Mouse (Mus musculus) embryonic facial prominence, embryonic 11.5 days (tissue): ENCODE measurements around the gene Alkbh3. TPM values are rescaled to one million over a fixed set of nuclear protein-coding genes. Genes with fewer than 3 reads are reported as not detected.

ENCODE experiments used
- ATAC-seq: fragments of 200-750 bp; cut with Nextera tagmentation; replicated peaks from 2 replicates; pipeline ENCODE4 v1.8.0; 2017; ENCODE audit warnings: low read depth; ENCODE audit not compliant: insufficient number of reproducible peaks, low FRiP score, low TSS enrichment
- DNase-seq: peaks from one replicate; pipeline ENCODE4 v3.0.0-alpha.2; 2015; ENCODE audit warnings: low spot score
- H3K27ac ChIP-seq: fragments of 300-500 bp; sonication (generic); replicated peaks from 2 replicates; pipeline ENCODE4 v1.5.1; 2014; ENCODE audit warnings: mild to moderate bottlenecking, low read depth, low read length, control low read depth
- H3K27me3 ChIP-seq: fragments of 300-500 bp; sonication (generic); 2 replicates; pipeline ENCODE4 v1.6.1; 2014; ENCODE audit warnings: mild to moderate bottlenecking, low read length, moderate library complexity, mixed read lengths; ENCODE audit not compliant: control insufficient read depth, insufficient read depth
- H3K36me3 ChIP-seq: fragments of 300-500 bp; sonication (generic); replicated peaks from 2 replicates; pipeline ENCODE4 v1.6.1; 2014; ENCODE audit warnings: low read depth, mild to moderate bottlenecking, low read length, moderate library complexity, mixed read lengths; ENCODE audit not compliant: control insufficient read depth, insufficient read depth
- H3K4me1 ChIP-seq: fragments of 300-500 bp; sonication (generic); 2 replicates; pipeline ENCODE4 v1.6.1; 2014; ENCODE audit warnings: low read length, mixed read lengths; ENCODE audit not compliant: control insufficient read depth, insufficient read depth
- H3K4me2 ChIP-seq: fragments of 300-500 bp; sonication (generic); 2 replicates; pipeline ENCODE4 v1.6.1; 2014; ENCODE audit warnings: low read depth, mild to moderate bottlenecking, control low read depth, low read length, moderate library complexity
- H3K4me3 ChIP-seq: fragments of 300-500 bp; sonication (generic); 2 replicates; pipeline ENCODE4 v1.5.1; 2014; ENCODE audit warnings: low read depth, low read length, control low read depth
- H3K9ac ChIP-seq: fragments of 300-500 bp; sonication (generic); replicated peaks from 2 replicates; pipeline ENCODE4 v1.6.1; 2014; ENCODE audit warnings: mild to moderate bottlenecking, control low read depth, low read length
- H3K9me3 ChIP-seq: fragments of 300-500 bp; sonication (generic); replicated peaks from 2 replicates; pipeline ENCODE4 v1.6.1; 2016; ENCODE audit warnings: mild to moderate bottlenecking, low read length, inconsistent platforms, mixed read lengths; ENCODE audit not compliant: control insufficient read depth
- WGBS: fragments of 180-500 bp; shearing (Covaris S2); extraction: QIAGEN DNeasy Blood & Tissue Kit; methylation state at CpG from one replicate; pipeline ENCODE4 v1.1.7; 2014; 5-methylcytosine and 5-hydroxymethylcytosine counted together
- polyA plus RNA-seq: library from polyadenylated mRNA; unstranded; fragments of >200 nt; fragmentation: Nextera tagmentation; extraction: Ambion mirVana; gene quantifications from 2 replicates; pipeline ENCODE4 v1.2.1, GENCODE M21; 2014

The Alkbh3 gene
- polyA plus RNA-seq, 1 experiment from 2014 or later: 50.2 TPM

GRCm38 (mm10) chr2:93938534-93938933 lies 72.1 kb downstream of the Alkbh3 start:
- Histone ChIP-seq H3K9me3 (no peaks in the 10 kb centered on the region), H3K4me2 (no peak overlapping the region), H3K27me3 (no peaks in the 10 kb centered on the region), H3K4me1 (no peaks in the 10 kb centered on the region), H3K27ac (no peak overlapping the region), H3K9ac (no peak overlapping the region), H3K36me3 (no peaks in the 10 kb centered on the region), H3K4me3 (no peak overlapping the region)
- no peak for DNase-seq
- ATAC-seq: no peak
- WGBS: 78% methylated on average over 9 of the region's 9 CpGs

Other genes starting within 250 kb of the Alkbh3 start
- 70.1 and 79.0 TPM in 2 replicates for gene Ext2, start 188.2 kb downstream of the Alkbh3 start, polyA plus RNA-seq
- gene Accs, start 160.9 kb downstream of the Alkbh3 start, polyA plus RNA-seq: 6.7 and 8.5 TPM in 2 replicates
- gene Accsl, start 141.7 kb downstream of the Alkbh3 start, polyA plus RNA-seq: not detected in 2 replicates
- gene Gm13889, start 53.6 kb downstream of the Alkbh3 start, polyA plus RNA-seq: 3.9 and 4.6 TPM in 2 replicates
- gene Gm27027, start 14.5 kb downstream of the Alkbh3 start, polyA plus RNA-seq: not detected in 2 replicates
- gene Hsd17b12, start 147.2 kb upstream of the Alkbh3 start, polyA plus RNA-seq: 126 and 128 TPM in 2 replicates